Mouse (Mus musculus) layer of hippocampus, adult 2 months (tissue): Measurements from ENCODE around the gene Wfdc12. TPM values are rescaled to one million over a fixed set of nuclear protein-coding genes. Genes with fewer than 3 reads are reported as not detected.

Source experiments
- DNase-seq, 2 experiments: peaks; one replicate each; pipeline ENCODE4 v3.0.0; 2022; ENCODE audit warnings: low spot score in 2 of 2
- H3K27ac ChIP-seq: fragments of 200-600 bp; 2 replicates; pipeline ENCODE4 v1.8.1; 2022
- H3K4me3 ChIP-seq: fragments of 200-600 bp; 2 replicates; pipeline ENCODE4 v1.8.1; 2022; ENCODE audit warnings: mild to moderate bottlenecking
- CTCF ChIP-seq: fragments of 200-600 bp; conservative IDR thresholded peaks from 2 replicates; pipeline ENCODE4 v1.8.1; 2022; ENCODE audit warnings: antibody characterized with exemption, mild to moderate bottlenecking, moderate library complexity
- total RNA-seq, 2 experiments: library from RNA; stranded (reverse); gene quantifications; 2 replicates each; pipeline ENCODE4 v1.2.3; 2021

Gene Wfdc12
- total RNA-seq, 2 experiments from 2014 or later = not detected

DNA sequence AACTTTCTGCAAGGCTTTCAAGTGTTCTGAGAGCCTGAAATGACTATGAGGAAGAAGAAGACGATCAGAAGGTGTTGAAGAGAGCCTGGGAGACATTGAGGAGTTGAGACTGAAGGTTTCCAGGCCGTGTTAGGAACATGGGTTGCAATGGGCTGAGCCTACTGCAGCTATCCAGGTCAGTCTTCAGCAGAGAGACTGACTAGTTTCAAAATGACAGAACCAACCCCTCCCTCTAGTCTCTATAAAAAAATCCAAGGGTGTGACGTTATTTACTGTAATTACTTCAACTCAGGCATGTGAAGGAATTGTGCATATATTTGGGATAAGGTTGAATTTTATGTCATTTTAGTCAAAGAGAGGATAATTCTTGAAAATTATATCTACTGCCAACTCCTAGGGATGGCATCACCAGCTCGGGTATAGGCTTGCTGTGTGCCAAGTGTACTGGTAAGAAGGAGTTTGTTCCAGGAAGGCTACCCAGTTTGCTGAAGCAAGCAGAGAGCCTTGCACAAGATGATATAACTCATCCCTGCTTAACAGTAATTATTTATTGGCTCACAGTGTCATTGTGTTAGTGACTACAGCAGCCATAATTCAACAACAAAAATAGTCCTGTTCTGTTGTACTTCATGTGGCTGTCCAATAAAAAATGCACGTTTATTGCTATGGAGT, 4.7 kb upstream of the Wfdc12 start:
- Histone ChIP-seq H3K27ac (no peak overlapping the region), H3K4me3 (no peak overlapping the region)
- DNase-seq = no peak
- no peak for TF ChIP-seq CTCF

- Histone ChIP-seq H3K27ac (no peak overlapping the region), H3K4me3 (no peak overlapping the region)
- DNase-seq = no peak
- no peak for TF ChIP-seq CTCF
These were observed 1.9 kb upstream of the Wfdc12 start for GRCm38 (mm10) chr2:164192279-164192678.

GRCm38 (mm10) chr2:164188722-164189121, 1.7 kb downstream of the Wfdc12 start:
- no peak for DNase-seq
- Histone ChIP-seq H3K27ac (no peak overlapping the region), H3K4me3 (no peak overlapping the region)
- peak; percentile 67 for TF ChIP-seq CTCF

- H3K4me3 ChIP-seq = no peak overlapping the region
- no peak overlapping the region for H3K27ac ChIP-seq
- DNase-seq = no peak
- no peak for TF ChIP-seq CTCF
These were observed 6.2 kb downstream of the Wfdc12 start for GRCm38 (mm10) chr2:164184145-164184719.

- DNase-seq = no peak
- Histone ChIP-seq H3K4me3 (no peak overlapping the region), H3K27ac (no peak overlapping the region)
These were observed 7.1 kb downstream of the Wfdc12 start for GRCm38 (mm10) chr2:164183340-164183739.

GRCm38 (mm10) chr2:164182692-164183255, 7.6 kb downstream of the Wfdc12 start, which contains the start of gene Wfdc5:
Gene Wfdc5, minus strand, starts transcription at chr2:164182742.
- DNase-seq = no peak
- no peak within 1 kb of the TSS for H3K4me3 ChIP-seq
- no peak for TF ChIP-seq CTCF
- no peak within 1 kb of the TSS for H3K27ac ChIP-seq

More at GRCm38 (mm10) chr2:164183340-164183739, 7.1 kb downstream of the Wfdc12 start:
- no peak for TF ChIP-seq CTCF

GRCm38 (mm10) chr2:164180770-164181169, 9.6 kb downstream of the Wfdc12 start:
- no peak for DNase-seq
- Histone ChIP-seq H3K4me3 (no peak overlapping the region), H3K27ac (no peak overlapping the region)
- no peak for TF ChIP-seq CTCF

GRCm38 (mm10) chr2:164180124-164180523, 10.3 kb downstream of the Wfdc12 start:
- Histone ChIP-seq H3K27ac (no peak overlapping the region), H3K4me3 (no peak overlapping the region)
- DNase-seq = peak in 1 of 2 experiments; percentile 51
- TF ChIP-seq CTCF = peak; percentile 66

- H3K4me3 ChIP-seq = no peak overlapping the region
- no peak for DNase-seq
- no peak overlapping the region for H3K27ac ChIP-seq
- no peak for TF ChIP-seq CTCF
These were observed 12.6 kb downstream of the Wfdc12 start for GRCm38 (mm10) chr2:164177831-164178230.

DNA sequence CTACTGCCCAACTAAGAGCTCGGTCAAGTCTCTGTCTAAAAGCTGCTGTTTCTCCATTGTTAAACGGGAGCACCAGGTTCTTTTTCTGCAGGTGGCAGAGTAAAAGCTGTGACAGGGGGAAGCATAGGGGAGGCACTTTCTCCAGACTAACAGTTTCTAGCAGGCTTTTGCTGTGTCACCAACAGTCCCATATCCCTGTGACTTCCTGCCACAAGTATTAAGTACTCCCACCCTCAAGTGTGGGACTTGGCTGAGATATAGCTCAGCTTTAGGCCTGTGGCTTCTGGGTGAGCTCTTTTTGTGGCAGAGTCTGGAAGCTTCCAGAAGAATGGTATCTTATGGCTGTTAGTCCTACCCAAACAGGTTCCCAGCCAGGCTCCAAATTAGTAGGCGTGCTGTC, 14.6 kb downstream of the Wfdc12 start:
- H3K27ac ChIP-seq = no peak overlapping the region
- H3K4me3 ChIP-seq = no peak overlapping the region
- TF ChIP-seq CTCF = no peak
- DNase-seq = no peak

DNA sequence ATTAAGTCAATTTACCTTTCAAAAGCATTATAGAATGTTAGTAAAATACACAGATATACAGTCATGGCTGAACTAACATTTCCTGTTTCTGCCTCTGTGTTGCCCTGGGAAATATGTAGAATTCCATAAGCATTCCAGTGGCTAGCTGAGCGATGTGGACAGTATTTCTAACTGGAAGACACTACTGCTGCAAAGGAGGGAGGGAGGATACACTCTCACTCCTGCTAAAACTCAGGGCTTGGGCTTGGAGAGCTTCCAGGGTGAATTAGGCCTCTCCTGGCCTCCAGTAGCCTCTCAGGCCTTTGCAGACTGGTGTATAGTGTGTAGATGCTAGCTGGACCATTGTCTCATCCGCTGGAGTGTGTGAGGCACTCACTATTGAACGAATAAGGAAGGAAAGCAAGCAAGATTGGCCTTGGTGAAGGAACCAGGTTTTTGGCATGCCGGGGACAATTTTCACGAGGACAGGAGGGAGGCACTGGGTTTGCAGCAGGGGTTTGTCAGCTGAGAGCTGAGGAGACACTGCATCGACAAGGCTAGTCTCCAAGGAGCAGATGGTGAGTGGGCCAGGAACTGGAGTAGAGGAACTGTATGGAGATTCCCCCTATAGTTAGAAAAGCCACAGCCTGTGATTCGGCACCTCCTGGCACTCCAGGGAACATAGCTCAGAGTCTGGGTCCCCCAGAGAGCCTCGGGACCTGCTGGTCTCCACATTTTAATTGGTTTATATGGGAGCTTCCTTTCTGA, 15.6 kb downstream of the Wfdc12 start:
- Histone ChIP-seq H3K4me3 (no peak overlapping the region), H3K27ac (peak overlapping the region; percentile 48)
- no peak for TF ChIP-seq CTCF
- DNase-seq = peak; percentile 55 to 78

GRCm38 (mm10) chr2:164173394-164173793, 17.0 kb downstream of the Wfdc12 start:
- no peak for TF ChIP-seq CTCF
- Histone ChIP-seq H3K27ac (no peak overlapping the region), H3K4me3 (no peak overlapping the region)
- DNase-seq = no peak

DNA sequence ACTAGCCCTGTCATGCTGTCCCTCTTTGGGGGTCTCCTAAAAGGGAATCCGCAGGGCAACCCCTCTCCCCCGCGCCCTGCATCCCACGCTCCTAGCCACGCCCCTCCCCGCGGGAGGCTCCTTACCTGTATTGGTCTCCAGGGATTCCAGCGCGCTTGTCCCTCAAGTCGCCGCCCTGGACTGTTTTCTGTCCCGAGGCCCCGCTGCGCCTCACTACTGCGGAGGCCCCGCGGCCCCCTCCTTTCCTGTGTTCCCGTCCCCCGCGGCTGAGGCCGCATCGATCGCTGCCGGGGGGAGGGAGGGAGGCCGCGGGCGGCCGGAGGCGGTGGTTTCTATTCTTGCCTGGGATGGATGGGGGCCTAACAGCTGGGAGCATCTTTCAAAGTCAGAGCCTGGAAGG, 19.5 kb downstream of the Wfdc12 start, which contains the start of gene Kcns1:
TSS of gene Kcns1 (minus strand) at position 212 of the 400 bp plus-strand sequence.
- DNase-seq = no peak
- TF ChIP-seq CTCF = no peak
- H3K27ac ChIP-seq = no peak within 1 kb of the TSS
- peak within 1 kb of the TSS; percentile 45 for H3K4me3 ChIP-seq
